Mouse (Mus musculus): ENCODE data around the gene C2cd5. TPM values are rescaled to one million over a fixed set of nuclear protein-coding genes. Genes with fewer than 3 reads are reported as not detected.

Gene C2cd5
- polyA plus RNA-seq, 1 experiment: 16.0 TPM

GRCm38 (mm10) chr6:142973289-142973688, 126.7 kb downstream of the C2cd5 start:
- Histone ChIP-seq H3K4me1 (ENCODE audit: control insufficient read depth, insufficient read depth, insufficient read length) (no peaks in the 10 kb centered on the region), H3K36me3 (ENCODE audit: control insufficient read depth, insufficient read depth, low read length) (no peaks in the 10 kb centered on the region), H3K27ac (ENCODE audit: insufficient read depth, low read length) (no peak overlapping the region), H3K4me3 (ENCODE audit: extremely low read depth, insufficient read depth, insufficient read length) (no peak overlapping the region), H3K27me3 (ENCODE audit: control insufficient read depth, insufficient read depth, low read length) (no peaks in the 10 kb centered on the region)
- TF ChIP-seq CTCF (IDR thresholded peaks at IDR 0.05; ENCODE audit: extremely low read depth, insufficient read depth, insufficient read length, insufficient replicate concordance) (no peak), POLR2A (IDR thresholded peaks at IDR 0.05; ENCODE audit: low read depth, low read length) (no peak)
- DNase-seq (ENCODE audit: low read depth in 1 of 2, low spot score in 2 of 2): no peak
- WGBS: 91% methylated on average over 7 of the region's 7 CpGs

- Histone ChIP-seq H3K4me1 (ENCODE audit: control insufficient read depth, insufficient read depth, insufficient read length) (no peaks in the 10 kb centered on the region; the same call in 1 of the 2 replicates), H3K27ac (ENCODE audit: insufficient read depth, low read length) (no peak overlapping the region), H3K4me3 (ENCODE audit: extremely low read depth, insufficient read depth, insufficient read length) (no peak overlapping the region), H3K27me3 (ENCODE audit: control insufficient read depth, insufficient read depth, low read length) (no peaks in the 10 kb centered on the region), H3K36me3 (ENCODE audit: control insufficient read depth, insufficient read depth, low read length) (no peaks in the 10 kb centered on the region)
- TF ChIP-seq POLR2A (IDR thresholded peaks at IDR 0.05; ENCODE audit: low read depth, low read length): no peak
- no peak for TF ChIP-seq CTCF (IDR thresholded peaks at IDR 0.05; ENCODE audit: extremely low read depth, insufficient read depth, insufficient read length, insufficient replicate concordance)
- no peak for DNase-seq (ENCODE audit: low read depth in 1 of 2, low spot score in 2 of 2)
- 68% methylated on average over 2 of the region's 2 CpGs for WGBS
Measured at GRCm38 (mm10) chr6:142972205-142972604, 127.7 kb downstream of the C2cd5 start.

GRCm38 (mm10) chr6:142967407-142967806, 132.5 kb downstream of the C2cd5 start:
- Histone ChIP-seq H3K4me1 (ENCODE audit: control insufficient read depth, insufficient read depth, insufficient read length) (peaks cover 2% of the 10 kb centered on the region), H3K4me3 (ENCODE audit: extremely low read depth, insufficient read depth, insufficient read length) (no peak overlapping the region), H3K36me3 (ENCODE audit: control insufficient read depth, insufficient read depth, low read length) (no peaks in the 10 kb centered on the region), H3K27ac (ENCODE audit: insufficient read depth, low read length) (no peak overlapping the region), H3K27me3 (ENCODE audit: control insufficient read depth, insufficient read depth, low read length) (peaks cover 11% of the 10 kb centered on the region)
- TF ChIP-seq CTCF (IDR thresholded peaks at IDR 0.05; ENCODE audit: extremely low read depth, insufficient read depth, insufficient read length, insufficient replicate concordance) (no peak), POLR2A (IDR thresholded peaks at IDR 0.05; ENCODE audit: low read depth, low read length) (no peak)
- DNase-seq (ENCODE audit: low read depth in 1 of 2, low spot score in 2 of 2): no peak
- WGBS: 81% methylated on average over 1 of the region's 1 CpGs

- H3K4me3 ChIP-seq (ENCODE audit: extremely low read depth, insufficient read depth, insufficient read length): peak overlapping the region; percentile 63
- WGBS: 1% methylated on average over 39 of the region's 39 CpGs
- H3K4me1 ChIP-seq (ENCODE audit: control insufficient read depth, insufficient read depth, insufficient read length): peaks cover 2% of the 10 kb centered on the region
- no peaks in the 10 kb centered on the region for H3K36me3 ChIP-seq (ENCODE audit: control insufficient read depth, insufficient read depth, low read length)
- H3K27ac ChIP-seq (ENCODE audit: insufficient read depth, low read length): peak overlapping the region; percentile 51
- TF ChIP-seq POLR2A (IDR thresholded peaks at IDR 0.05; ENCODE audit: low read depth, low read length) (no peak), CTCF (IDR thresholded peaks at IDR 0.05; ENCODE audit: extremely low read depth, insufficient read depth, insufficient read length, insufficient replicate concordance) (peak; percentile 13; the same call in 1 of the 2 replicates)
- DNase-seq (ENCODE audit: low read depth in 1 of 2, low spot score in 2 of 2): peak; percentile 49 to 56
- peaks cover 11% of the 10 kb centered on the region for H3K27me3 ChIP-seq (ENCODE audit: control insufficient read depth, insufficient read depth, low read length)
Measured at GRCm38 (mm10) chr6:142964531-142965385, 135.2 kb downstream of the C2cd5 start.

GRCm38 (mm10) chr6:142964076-142964530, 135.8 kb downstream of the C2cd5 start, which contains the start of gene St8sia1:
Gene St8sia1 (minus strand): TSS chr6:142964452.
- H3K36me3 ChIP-seq (ENCODE audit: control insufficient read depth, insufficient read depth, low read length): no peaks in the 10 kb centered on the region
- WGBS: 2% methylated on average over 45 of the region's 45 CpGs
- peak within 1 kb of the TSS; percentile 63 for H3K4me3 ChIP-seq (ENCODE audit: extremely low read depth, insufficient read depth, insufficient read length)
- H3K4me1 ChIP-seq (ENCODE audit: control insufficient read depth, insufficient read depth, insufficient read length): peaks cover 2% of the 10 kb centered on the region
- H3K27me3 ChIP-seq (ENCODE audit: control insufficient read depth, insufficient read depth, low read length): peaks cover 11% of the 10 kb centered on the region
- TF ChIP-seq CTCF (IDR thresholded peaks at IDR 0.05; ENCODE audit: extremely low read depth, insufficient read depth, insufficient read length, insufficient replicate concordance): no peak
- no peak for TF ChIP-seq POLR2A (IDR thresholded peaks at IDR 0.05; ENCODE audit: low read depth, low read length)
- DNase-seq (ENCODE audit: low read depth in 1 of 2, low spot score in 2 of 2): no peak
- peak within 1 kb of the TSS; percentile 51 for H3K27ac ChIP-seq (ENCODE audit: insufficient read depth, low read length)

GRCm38 (mm10) chr6:142963480-142964075, 136.4 kb downstream of the C2cd5 start:
- TF ChIP-seq POLR2A (IDR thresholded peaks at IDR 0.05; ENCODE audit: low read depth, low read length) (no peak), CTCF (IDR thresholded peaks at IDR 0.05; ENCODE audit: extremely low read depth, insufficient read depth, insufficient read length, insufficient replicate concordance) (no peak)
- Histone ChIP-seq H3K4me1 (ENCODE audit: control insufficient read depth, insufficient read depth, insufficient read length) (peaks cover 2% of the 10 kb centered on the region), H3K27ac (ENCODE audit: insufficient read depth, low read length) (peak overlapping the region; percentile 51), H3K4me3 (ENCODE audit: extremely low read depth, insufficient read depth, insufficient read length) (peak overlapping the region; percentile 63), H3K27me3 (ENCODE audit: control insufficient read depth, insufficient read depth, low read length) (peaks cover 11% of the 10 kb centered on the region), H3K36me3 (ENCODE audit: control insufficient read depth, insufficient read depth, low read length) (no peaks in the 10 kb centered on the region)
- no peak for DNase-seq (ENCODE audit: low read depth in 1 of 2, low spot score in 2 of 2)
- WGBS: 31% methylated on average over 30 of the region's 30 CpGs

Data from spleen, adult 2 months (tissue).